Mouse (Mus musculus) effector memory CD4-positive, alpha-beta T cell, adult 7 months (primary cell): Measurements from ENCODE around the gene Ncan. TPM values are rescaled to one million over a fixed set of nuclear protein-coding genes. Genes with fewer than 3 reads are reported as not detected.

Source experiments
- polyA plus RNA-seq: library from polyadenylated mRNA; unstranded; fragments of 100-300 nt; shearing (Covaris generic); gene quantifications from one replicate; pipeline ENCODE4 v1.2.1, GENCODE M21; 2017

The Ncan gene
- not detected for polyA plus RNA-seq

GRCm38 (mm10) chr8:70120667-70121066 lies at the start of gene Ncan:
Gene Ncan (minus strand): TSS chr8:70120873.

GRCm38 (mm10) chr8:70139026-70139857 lies 18.6 kb upstream of the Ncan start, which contains the start of the genes Rfxank, Borcs8 and Mef2b:
Gene Rfxank (minus strand): TSS chr8:70139154.
Gene Borcs8 (plus strand): TSS chr8:70139499.
Gene Mef2b (plus strand): TSS chr8:70139711.

GRCm38 (mm10) chr8:70131166-70131883 lies 10.7 kb upstream of the Ncan start, which contains the start of gene Nr2c2ap:
Gene Nr2c2ap (plus strand): TSS chr8:70131333.

GRCm38 (mm10) chr8:70083285-70083684 lies 37.4 kb downstream of the Ncan start, which contains the start of gene Hapln4:
Gene Hapln4 (plus strand): TSS chr8:70083457.

GRCm38 (mm10) chr8:70072441-70073069 lies 48.1 kb downstream of the Ncan start, which contains the start of gene Tm6sf2:
Gene Tm6sf2 (plus strand): TSS chr8:70072924.

Other genes starting within 250 kb of the Ncan start
- not detected for gene Cilp2, start 233.2 kb downstream of the Ncan start, polyA plus RNA-seq
- gene Tssk6, start 218.7 kb downstream of the Ncan start, polyA plus RNA-seq: 1.4 TPM
- gene Ndufa13, start 218.3 kb downstream of the Ncan start, polyA plus RNA-seq: 112 TPM
- not detected for gene Yjefn3, start 218.2 kb downstream of the Ncan start, polyA plus RNA-seq
- 133 TPM for gene Gatad2a, start 124.5 kb downstream of the Ncan start, polyA plus RNA-seq
- gene Mau2, start 78.1 kb downstream of the Ncan start, polyA plus RNA-seq: 109 TPM
- gene Sugp1, start 78.1 kb downstream of the Ncan start, polyA plus RNA-seq: 49.0 TPM
- gene Tm6sf2, start 47.9 kb downstream of the Ncan start, polyA plus RNA-seq: not detected
- gene Hapln4, start 37.4 kb downstream of the Ncan start, polyA plus RNA-seq: not detected
- 35.4 TPM for gene Nr2c2ap, start 10.5 kb upstream of the Ncan start, polyA plus RNA-seq
- 22.4 TPM for gene Rfxank, start 18.3 kb upstream of the Ncan start, polyA plus RNA-seq
- gene Borcs8, start 18.6 kb upstream of the Ncan start, polyA plus RNA-seq: 41.0 TPM
- gene Mef2b, start 18.8 kb upstream of the Ncan start, polyA plus RNA-seq: 0.49 TPM
- gene Tmem161a, start 51.5 kb upstream of the Ncan start, polyA plus RNA-seq: 40.5 TPM
- gene Slc25a42, start 91.4 kb upstream of the Ncan start, polyA plus RNA-seq: 5.2 TPM
- gene Sugp2, start 113.4 kb upstream of the Ncan start, polyA plus RNA-seq: 27.4 TPM
- gene Armc6, start 113.6 kb upstream of the Ncan start, polyA plus RNA-seq: 11.4 TPM
- 0.74 TPM for gene Homer3, start 162.0 kb upstream of the Ncan start, polyA plus RNA-seq
- 44.5 TPM for gene Ddx49, start 181.6 kb upstream of the Ncan start, polyA plus RNA-seq
- gene Cope, start 181.6 kb upstream of the Ncan start, polyA plus RNA-seq: 268 TPM
- gene Cers1, start 194.9 kb upstream of the Ncan start, polyA plus RNA-seq: 0.16 TPM
- gene Gdf1, start 208.9 kb upstream of the Ncan start, polyA plus RNA-seq: 0.52 TPM
- 68.5 TPM for gene Upf1, start 232.4 kb upstream of the Ncan start, polyA plus RNA-seq